Comparison of ENCODE assay signal across 8 mouse cellular contexts in genomic region chr10:62650358-62650782, GRCm38 (mm10). TPM values are rescaled to one million over a fixed set of nuclear protein-coding genes. Genes with fewer than 3 reads are reported as not detected.
DNase-seq lines count a peak whose midpoint lies in the region; ATAC-seq and TF ChIP-seq lines count a peak whose summit lies in the region.

No protein-coding gene starts in this region.

- peak overlapping the region; percentile 98 for H3K27ac ChIP-seq in heart, embryonic 15.5 days
- peak overlapping the region; percentile 83 for H3K27ac ChIP-seq in MEL (ENCODE audit: control insufficient read depth, low read depth, low read length)
- H3K27ac ChIP-seq in forebrain, embryonic 11.5 days (ENCODE audit: low read depth, low read length), result peak overlapping the region; percentile 88
- H3K27ac ChIP-seq in liver, embryonic 12.5 days, result peak overlapping the region; percentile 91

- peak overlapping the region; percentile 95 for H3K4me3 ChIP-seq in heart, embryonic 15.5 days
- peak overlapping the region; percentile 80 to 88 for H3K4me3 ChIP-seq in MEL (ENCODE audit: control insufficient read depth in 1 of 2, insufficient read depth in 1 of 2, low read depth in 2 of 2, low read length in 2 of 2)
- peak overlapping the region; percentile 94 for H3K4me3 ChIP-seq in forebrain, embryonic 11.5 days (ENCODE audit: low read depth, low read length)
- peak overlapping the region; percentile 87 for H3K4me3 ChIP-seq in liver, embryonic 12.5 days

- intact Hi-C loops in heart, postnatal 25 days (cut with DNase I), result loop anchor here (5.0 kb wide), 2 partner anchors 142 to 592 kb away; partner anchors contain the start of genes Ccar1 and Herc4

- TF ChIP-seq CTCF in MEL (IDR thresholded peaks at IDR 0.05 in 2 of 3, conservative IDR thresholded peaks at IDR 0.05 in 1 of 3; ENCODE audit: control insufficient read depth in 1 of 3, insufficient read depth in 1 of 3, low read depth in 2 of 3, low read length in 3 of 3, poor library complexity in 1 of 3, severe bottlenecking in 1 of 3), result no peak

- no peak for ATAC-seq in heart, embryonic 15.5 days (replicated peaks; ENCODE audit: insufficient number of reproducible peaks, insufficient read depth, low FRiP score, low read depth)
- ATAC-seq in forebrain, embryonic 11.5 days (replicated peaks; ENCODE audit: low FRiP score), result no peak
- no peak for ATAC-seq in liver, embryonic 12.5 days
- no peak for ATAC-seq in cerebellum, adult (ENCODE audit: insufficient number of reproducible peaks, low FRiP score, low TSS enrichment)

- TF ChIP-seq RAD21 in MEL (IDR thresholded peaks at IDR 0.05; ENCODE audit: low read depth, low read length), result no peak

- peak overlapping the region; percentile 96 for H3K9ac ChIP-seq in heart, embryonic 15.5 days
- H3K9ac ChIP-seq in MEL (ENCODE audit: control insufficient read depth, low read depth, low read length, poor library complexity, severe bottlenecking), result peak overlapping the region; percentile 93
- peak overlapping the region; percentile 87 for H3K9ac ChIP-seq in forebrain, embryonic 11.5 days (ENCODE audit: low read length)
- peak overlapping the region; percentile 87 for H3K9ac ChIP-seq in liver, embryonic 12.5 days

- DNase-seq in heart, postnatal 25 days (ENCODE audit: low spot score), result no peak
- DNase-seq in MEL (ENCODE audit: low read depth, low spot score), result peak; percentile 70
- DNase-seq in forebrain, embryonic 11.5 days (ENCODE audit: low spot score), result no peak
- peak; percentile 5 for DNase-seq in skeletal muscle tissue, adult 2 months (ENCODE audit: low read depth, low spot score)
- no peak for DNase-seq in testis, postnatal 14 days (ENCODE audit: low spot score)

- H3K4me1 ChIP-seq in heart, embryonic 15.5 days (replicated peaks), result peaks cover 12% of the 10 kb centered on the region
- peaks cover 8% of the 10 kb centered on the region in 2 experiments for H3K4me1 ChIP-seq in MEL (ENCODE audit: control insufficient read depth in 1 of 2, insufficient read depth in 2 of 2, low read length in 2 of 2)
- no peaks in the 10 kb centered on the region; the same call in 1 of the 2 replicates for H3K4me1 ChIP-seq in forebrain, embryonic 11.5 days (replicated peaks; ENCODE audit: control insufficient read depth, insufficient read depth, low read length)
- H3K4me1 ChIP-seq in liver, embryonic 12.5 days, result peaks cover 33% of the 10 kb centered on the region

- under 1% methylated on average over 17 of the region's 17 CpGs for WGBS in heart, embryonic 15.5 days
- 1% methylated on average over 17 of the region's 17 CpGs for WGBS in forebrain, embryonic 11.5 days
- under 1% methylated on average over 17 of the region's 17 CpGs for WGBS in liver, embryonic 12.5 days (ENCODE audit: insufficient replicate concordance)

- peak overlapping the region; percentile 71 for H3K4me2 ChIP-seq in heart, embryonic 15.5 days
- peak overlapping the region; percentile 64 for H3K4me2 ChIP-seq in forebrain, embryonic 11.5 days (ENCODE audit: low read depth, low read length, severe bottlenecking)
- peak overlapping the region; percentile 73 for H3K4me2 ChIP-seq in liver, embryonic 12.5 days

- peaks cover 8% of the 10 kb centered on the region for H3K36me3 ChIP-seq in heart, embryonic 15.5 days
- H3K36me3 ChIP-seq in MEL (ENCODE audit: control insufficient read depth in 1 of 2, insufficient read depth in 2 of 2, low read length in 2 of 2), result peaks cover 7 to 28% of the 10 kb centered on the region in 2 experiments
- H3K36me3 ChIP-seq in forebrain, embryonic 11.5 days (ENCODE audit: control insufficient read depth, insufficient read depth, low read length), result no peaks in the 10 kb centered on the region
- peaks cover 23% of the 10 kb centered on the region for H3K36me3 ChIP-seq in liver, embryonic 12.5 days

- no peaks in the 10 kb centered on the region for H3K27me3 ChIP-seq in heart, embryonic 15.5 days
- H3K27me3 ChIP-seq in MEL (ENCODE audit: control insufficient read depth in 1 of 2, insufficient read depth in 2 of 2, low read length in 2 of 2), result no peaks in the 10 kb centered on the region
- no peaks in the 10 kb centered on the region for H3K27me3 ChIP-seq in forebrain, embryonic 11.5 days (ENCODE audit: control insufficient read depth, insufficient read depth, low read length)
- no peaks in the 10 kb centered on the region for H3K27me3 ChIP-seq in liver, embryonic 12.5 days (replicated peaks)

- TF ChIP-seq EP300 in MEL (IDR thresholded peaks at IDR 0.05; ENCODE audit: low read depth in 1 of 2, low read length in 2 of 2), result peak; percentile 46 to 48; a peak in 2 of 4 replicates

- no peaks in the 10 kb centered on the region for H3K9me3 ChIP-seq in heart, embryonic 15.5 days (replicated peaks)
- no peaks in the 10 kb centered on the region for H3K9me3 ChIP-seq in MEL (replicated peaks; ENCODE audit: insufficient read depth, low read length)
- H3K9me3 ChIP-seq in forebrain, embryonic 11.5 days (ENCODE audit: control insufficient read depth, low read length), result no peaks in the 10 kb centered on the region
- no peaks in the 10 kb centered on the region for H3K9me3 ChIP-seq in liver, embryonic 12.5 days (replicated peaks)

- H3K79me2 ChIP-seq in MEL (ENCODE audit: control insufficient read depth, insufficient read depth, low read length, poor library complexity), result peaks cover 31% of the 10 kb centered on the region

- no peak for TF ChIP-seq POLR2A in MEL (IDR thresholded peaks at IDR 0.05; ENCODE audit: control insufficient read depth in 1 of 2, insufficient read depth in 1 of 2, low read depth in 1 of 2, low read length in 2 of 2, poor library complexity in 1 of 2)

TF ChIP-seq in MEL, 35 proteins besides CTCF, POLR2A, EP300 and RAD21:
- TF ChIP-seq BHLHE40 (IDR thresholded peaks at IDR 0.05; ENCODE audit: borderline replicate concordance, low read depth, low read length), result peak; percentile 40; the same call in 1 of the 2 replicates
- peak; percentile 54 for TF ChIP-seq GATA1 (IDR thresholded peaks at IDR 0.05; ENCODE audit: low read depth, low read length)
- peak; percentile 62; the same call in 1 of the 2 replicates for TF ChIP-seq ETS1 (IDR thresholded peaks at IDR 0.05; ENCODE audit: low read depth, low read length)
- 0 out of 2 replicates have a peak, but pooled peaks have one; percentile 13 for TF ChIP-seq MYC (IDR thresholded peaks at IDR 0.05; ENCODE audit: low read depth, low read length)
- TF ChIP-seq MAX (IDR thresholded peaks at IDR 0.05; ENCODE audit: low read length), result 0 out of 2 replicates have a peak, but pooled peaks have one; percentile 20
- no peak for TF ChIP-seq CHD2 (IDR thresholded peaks at IDR 0.05; ENCODE audit: low read length)
- TF ChIP-seq SIN3A (IDR thresholded peaks at IDR 0.05; ENCODE audit: low read length), result peak; percentile 73
- TF ChIP-seq TBP (IDR thresholded peaks at IDR 0.05; ENCODE audit: low read depth, low read length), result peak; percentile 60
- TF ChIP-seq E2F4 (IDR thresholded peaks at IDR 0.05; ENCODE audit: borderline replicate concordance, low read depth, low read length), result no peak
- peak; percentile 49 for TF ChIP-seq TCF12 (IDR thresholded peaks at IDR 0.05; ENCODE audit: low read depth, low read length)
TF ChIP-seq in MEL: peak in this region for 8.

RNA-seq across cellular contexts. Expression of gene Ddx50, which starts 0.6 kb away (rescaled TPM):
- polyA plus RNA-seq in heart, embryonic 15.5 days (2015; fragmentation: Nextera tagmentation; extraction: Ambion mirVana), result 85.2 and 86.2 TPM in 2 replicates
- 10 to 100 TPM; 48.2 to 51.7 TPM for total RNA-seq in heart, postnatal 25 days (2021)
- 48.6 and 51.8 TPM in 2 replicates for total RNA-seq in MEL (2012; rRNA removed)
- polyA plus RNA-seq in MEL (2012; ENCODE audit: insufficient read depth in 1 of 2, insufficient read length in 2 of 2, low read depth in 1 of 2, low replicate concordance in 2 of 2, missing spikeins in 1 of 2), result 10 to 100 TPM in 1 of 2 experiments, not detected in 1; 71.5 TPM
- polyA plus RNA-seq in forebrain, embryonic 11.5 days (2014; fragmentation: Nextera tagmentation; extraction: Ambion mirVana), result 122 and 134 TPM in 2 replicates
- polyA plus RNA-seq in liver, embryonic 12.5 days (2016; fragmentation: Nextera tagmentation; extraction: Ambion mirVana), result 59.0 and 59.4 TPM in 2 replicates

RNA-seq across cellular contexts. Expression of gene Ddx21, which starts 48.3 kb away (rescaled TPM):
- 9.7 and 11.1 TPM in 2 replicates for polyA plus RNA-seq in heart, embryonic 15.5 days (2015; fragmentation: Nextera tagmentation; extraction: Ambion mirVana)
- total RNA-seq in heart, postnatal 25 days (2021), result 10 to 100 TPM; 26.8 to 27.8 TPM
- total RNA-seq in MEL (2012; rRNA removed), result 299 and 313 TPM in 2 replicates
- polyA plus RNA-seq in MEL (2012; ENCODE audit: insufficient read depth in 1 of 2, insufficient read length in 2 of 2, low read depth in 1 of 2, low replicate concordance in 2 of 2, missing spikeins in 1 of 2), result 1,000 to 10,000 TPM in 1 of 2 experiments, 100 to 1,000 TPM in 1; 386 to 2,442 TPM
- polyA plus RNA-seq in forebrain, embryonic 11.5 days (2014; fragmentation: Nextera tagmentation; extraction: Ambion mirVana), result 41.1 and 41.2 TPM in 2 replicates
- 38.3 and 40.6 TPM in 2 replicates for polyA plus RNA-seq in liver, embryonic 12.5 days (2016; fragmentation: Nextera tagmentation; extraction: Ambion mirVana)

Comparison
In these comparisons a context has a peak if more than half of its experiments do, and no peak if none do; other contexts are left out.
1. DNase-seq: peak in MEL (single experiment) and skeletal muscle tissue, adult 2 months (single experiment); none in heart, postnatal 25 days (single experiment), forebrain, embryonic 11.5 days (single experiment) and testis, postnatal 14 days (single experiment).
2. Peak in every context shown above with its lines, with median percentiles within 50 percentile points of each other: H3K27ac ChIP-seq, H3K4me2 ChIP-seq, H3K4me3 ChIP-seq and H3K9ac ChIP-seq.